Mouse (Mus musculus) limb, embryonic 10.5 days (tissue): ENCODE results near the gene Ddx23. TPM values are rescaled to one million over a fixed set of nuclear protein-coding genes. Genes with fewer than 3 reads are reported as not detected.

Source experiments
- DNase-seq: peaks from one replicate; pipeline ENCODE4 v3.0.0-alpha.2; 2017; ENCODE audit warnings: low spot score
- H3K27ac ChIP-seq: fragments of 300-500 bp; sonication (generic); 2 replicates; pipeline ENCODE4 v1.5.1; 2016; ENCODE audit warnings: mild to moderate bottlenecking
- H3K27me3 ChIP-seq: fragments of 300-500 bp; sonication (generic); 2 replicates; pipeline ENCODE4 v1.6.1; 2016; ENCODE audit warnings: low read depth, mild to moderate bottlenecking; ENCODE audit not compliant: poor library complexity, severe bottlenecking
- H3K36me3 ChIP-seq: fragments of 300-500 bp; sonication (generic); 2 replicates; pipeline ENCODE4 v1.6.1; 2016; ENCODE audit warnings: mild to moderate bottlenecking, moderate library complexity
- H3K4me1 ChIP-seq: fragments of 300-500 bp; sonication (generic); 2 replicates; pipeline ENCODE4 v1.6.1; 2016
- H3K4me3 ChIP-seq: fragments of 300-500 bp; sonication (generic); 2 replicates; pipeline ENCODE4 v1.5.1; 2016; ENCODE audit warnings: mild to moderate bottlenecking, moderate library complexity
- H3K9me3 ChIP-seq: fragments of 300-500 bp; sonication (generic); replicated peaks from 2 replicates; pipeline ENCODE4 v1.6.1; 2016; ENCODE audit warnings: mild to moderate bottlenecking
- WGBS: fragments of 180-500 bp; shearing (Covaris S2); methylation state at CpG from one replicate; pipeline ENCODE4 v1.1.7; 2016; 5-methylcytosine and 5-hydroxymethylcytosine counted together
- polyA plus RNA-seq: library from polyadenylated mRNA; unstranded; fragments of >200 nt; fragmentation: Nextera tagmentation; extraction: Ambion mirVana; gene quantifications from 2 replicates; pipeline ENCODE4 v1.2.1, GENCODE M21; 2016

The Ddx23 gene
- polyA plus RNA-seq, 1 experiment from 2014 or later: 25.4 TPM

- no peak overlapping the region for H3K4me3 ChIP-seq
- no peaks in the 10 kb centered on the region for H3K9me3 ChIP-seq
- DNase-seq: no peak
- peaks cover 69% of the 10 kb centered on the region for H3K27me3 ChIP-seq
- WGBS: 41% methylated on average over 5 of the region's 5 CpGs
- peaks cover 9% of the 10 kb centered on the region for H3K36me3 ChIP-seq
- H3K4me1 ChIP-seq: peaks cover 60% of the 10 kb centered on the region
- no peak overlapping the region for H3K27ac ChIP-seq
Observed at GRCm38 (mm10) chr15:98636517-98636916, 26.2 kb downstream of the Ddx23 start.

DNA sequence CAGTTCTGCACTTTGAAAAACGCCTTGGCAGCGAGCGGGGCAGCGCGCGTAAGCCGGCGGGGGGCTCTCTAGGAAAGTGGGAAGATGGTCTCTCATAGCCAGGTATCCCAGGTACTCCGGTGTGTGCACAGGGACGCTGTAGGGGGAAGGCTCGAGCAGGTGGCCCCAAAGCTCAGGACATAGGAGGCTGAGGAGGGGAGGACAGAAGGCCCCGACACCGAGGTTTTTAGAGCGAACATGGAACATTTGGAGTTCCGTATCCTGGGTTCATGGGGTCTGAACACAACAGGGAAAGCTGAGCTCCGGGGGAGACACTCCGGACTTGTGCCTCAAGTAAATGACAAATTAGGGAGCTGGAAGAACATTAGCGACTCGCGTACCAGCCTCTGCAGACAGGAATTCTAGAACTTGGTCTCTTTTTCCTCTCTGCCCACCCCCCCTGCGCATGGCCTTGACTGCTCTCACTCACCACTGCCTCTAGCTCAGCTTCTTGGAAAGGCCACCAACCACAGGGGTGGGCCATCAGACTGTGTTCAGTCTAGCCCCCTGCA, 27.3 kb downstream of the Ddx23 start:
- peaks cover 72% of the 10 kb centered on the region for H3K4me1 ChIP-seq

GRCm38 (mm10) chr15:98634541-98635081, 28.1 kb downstream of the Ddx23 start:
- peak overlapping the region; percentile 93 for H3K27ac ChIP-seq
- no peaks in the 10 kb centered on the region for H3K9me3 ChIP-seq
- peaks cover 70% of the 10 kb centered on the region for H3K4me1 ChIP-seq
- 1% methylated on average over 56 of the region's 65 CpGs for WGBS
- peaks cover 87% of the 10 kb centered on the region for H3K27me3 ChIP-seq
- peak; percentile 86 for DNase-seq
- H3K36me3 ChIP-seq: no peaks in the 10 kb centered on the region
- H3K4me3 ChIP-seq: peak overlapping the region; percentile 87

More for the DNA sequence above, 27.3 kb downstream of the Ddx23 start:
- H3K9me3 ChIP-seq: no peaks in the 10 kb centered on the region
- peaks cover 80% of the 10 kb centered on the region for H3K27me3 ChIP-seq
- H3K4me3 ChIP-seq: peak overlapping the region; percentile 87
- DNase-seq: peak; percentile 58
- peak overlapping the region; percentile 93 for H3K27ac ChIP-seq
- H3K36me3 ChIP-seq: no peaks in the 10 kb centered on the region
- WGBS: under 1% methylated on average over 21 of the region's 21 CpGs

DNA sequence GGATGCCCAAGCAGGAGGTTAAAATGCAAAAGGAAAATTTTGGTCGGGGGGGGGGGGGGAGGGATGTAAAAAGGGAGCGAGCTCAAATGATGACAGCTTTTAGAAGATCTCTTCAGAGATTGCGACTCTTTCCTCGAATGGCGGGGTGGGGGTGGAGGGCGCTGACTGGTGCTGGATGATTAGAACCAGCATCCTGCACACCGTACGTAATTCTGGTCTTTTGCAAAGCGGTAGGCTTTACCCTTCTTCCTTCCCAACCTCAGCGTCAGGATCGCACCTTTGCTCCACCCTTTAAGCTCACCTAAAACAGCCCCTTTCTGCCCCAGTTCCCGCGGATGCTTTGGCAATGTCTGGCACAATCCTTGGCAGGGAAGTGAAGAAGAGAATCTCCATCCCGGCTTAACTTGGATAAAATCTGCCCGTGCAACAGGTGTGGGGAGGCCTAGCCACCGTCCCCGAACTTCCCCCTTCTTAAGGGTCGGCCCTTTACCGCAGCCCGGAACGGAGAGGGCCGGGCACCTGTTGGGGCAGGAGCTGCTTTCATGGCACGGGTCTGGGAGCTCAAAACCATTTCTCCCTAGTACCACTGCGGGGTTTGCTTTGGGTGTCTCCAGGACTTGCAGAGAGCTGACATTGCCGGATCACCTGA, 28.7 kb downstream of the Ddx23 start:
- H3K4me3 ChIP-seq: peak overlapping the region; percentile 87
- no peak for DNase-seq
- no peaks in the 10 kb centered on the region for H3K9me3 ChIP-seq
- peak overlapping the region; percentile 93 for H3K27ac ChIP-seq
- WGBS: under 1% methylated on average over 25 of the region's 25 CpGs
- H3K36me3 ChIP-seq: no peaks in the 10 kb centered on the region
- peaks cover 73% of the 10 kb centered on the region for H3K4me1 ChIP-seq
- peaks cover 90% of the 10 kb centered on the region for H3K27me3 ChIP-seq

DNA sequence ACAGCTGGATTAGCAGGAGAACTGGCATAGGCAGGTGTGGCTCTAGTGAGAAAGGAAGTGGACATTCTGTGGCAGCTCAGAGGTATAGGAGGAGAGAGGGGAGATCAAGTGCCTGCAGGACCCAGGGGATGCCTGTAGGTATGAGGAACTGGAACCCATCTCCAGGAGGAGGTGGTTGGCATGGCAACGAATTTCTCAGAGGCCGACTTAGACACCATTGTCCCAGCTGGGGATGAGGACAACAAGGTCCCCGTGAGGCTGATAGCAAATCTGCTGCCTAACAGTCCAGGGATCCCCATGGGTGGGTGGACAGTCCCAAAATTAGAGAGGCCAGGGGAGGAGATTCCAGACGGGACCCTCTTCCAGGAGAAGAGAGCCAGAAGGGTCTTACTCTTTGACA, 29.8 kb downstream of the Ddx23 start:
- H3K27me3 ChIP-seq: peaks cover 99% of the 10 kb centered on the region
- no peak for DNase-seq
- peak overlapping the region; percentile 78; the same call in 1 of the 2 replicates for H3K27ac ChIP-seq
- peak overlapping the region; percentile 87 for H3K4me3 ChIP-seq
- H3K36me3 ChIP-seq: no peaks in the 10 kb centered on the region
- peaks cover 82% of the 10 kb centered on the region for H3K4me1 ChIP-seq
- 3% methylated on average over 4 of the region's 4 CpGs for WGBS
- H3K9me3 ChIP-seq: no peaks in the 10 kb centered on the region

DNA sequence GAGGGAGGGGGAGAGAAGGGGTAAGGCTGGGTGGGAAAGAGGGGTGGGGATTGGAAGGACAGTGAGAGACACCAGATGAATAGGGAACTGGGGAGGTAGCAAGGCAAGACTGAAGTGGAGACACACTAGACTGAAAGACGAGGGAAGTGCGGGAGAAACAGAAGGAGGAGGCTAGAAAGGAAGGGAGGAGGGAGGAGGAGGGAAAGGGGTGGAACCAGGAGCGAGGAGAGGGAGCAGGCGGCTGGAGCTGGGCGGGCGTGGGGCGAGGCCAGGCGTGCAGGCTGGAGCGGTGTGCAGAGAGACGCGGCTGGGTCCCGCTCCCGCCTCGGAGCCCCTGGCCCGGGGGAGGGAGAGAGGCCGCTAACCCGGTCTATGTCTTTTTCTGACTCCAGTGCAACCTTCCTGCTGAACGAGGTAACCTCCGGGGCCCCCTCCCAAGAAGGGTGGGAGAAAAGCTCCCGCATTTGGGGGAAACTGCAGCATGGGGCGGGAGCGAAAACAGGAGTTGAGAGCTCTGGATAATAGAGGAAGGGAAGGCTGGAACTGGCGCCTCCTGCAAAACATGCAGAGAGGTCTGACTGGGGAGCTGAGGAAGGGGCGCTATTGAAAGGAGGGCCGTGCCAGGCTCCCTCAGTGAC, 30.5 kb downstream of the Ddx23 start:
- Histone ChIP-seq H3K9me3 (no peaks in the 10 kb centered on the region), H3K4me1 (peaks cover 82% of the 10 kb centered on the region), H3K27ac (peak overlapping the region; percentile 78), H3K4me3 (peak overlapping the region; percentile 87), H3K27me3 (peaks cover 97% of the 10 kb centered on the region), H3K36me3 (no peaks in the 10 kb centered on the region)
- 1% methylated on average over 25 of the region's 25 CpGs for WGBS
- DNase-seq: peak; percentile 82

DNA sequence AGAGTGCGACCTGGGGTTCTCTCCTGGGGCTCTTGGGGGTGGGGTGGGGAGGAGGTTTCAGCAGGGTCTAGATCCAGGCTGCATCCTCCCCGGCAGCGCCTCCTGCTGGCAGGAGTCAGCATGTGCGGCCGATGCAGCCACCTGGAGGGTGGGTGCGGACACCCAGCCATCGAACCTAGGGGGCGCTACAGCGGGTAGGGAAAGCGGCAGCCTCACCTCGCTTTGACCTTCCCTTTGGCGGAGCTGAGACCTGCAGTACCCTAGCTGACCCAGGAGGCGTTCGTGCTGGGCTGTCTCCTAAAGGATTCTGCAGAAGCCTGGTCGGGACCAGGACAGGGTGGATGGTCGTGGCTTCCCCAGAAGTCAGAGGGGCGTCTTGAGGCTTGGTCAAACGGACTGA, 31.2 kb downstream of the Ddx23 start:
- Histone ChIP-seq H3K36me3 (no peaks in the 10 kb centered on the region), H3K27ac (peak overlapping the region; percentile 78), H3K27me3 (peaks cover 90% of the 10 kb centered on the region), H3K4me3 (peak overlapping the region; percentile 87), H3K4me1 (peaks cover 82% of the 10 kb centered on the region), H3K9me3 (no peaks in the 10 kb centered on the region)
- WGBS: 0% methylated on average over 18 of the region's 18 CpGs
- DNase-seq: peak; percentile 92

DNA sequence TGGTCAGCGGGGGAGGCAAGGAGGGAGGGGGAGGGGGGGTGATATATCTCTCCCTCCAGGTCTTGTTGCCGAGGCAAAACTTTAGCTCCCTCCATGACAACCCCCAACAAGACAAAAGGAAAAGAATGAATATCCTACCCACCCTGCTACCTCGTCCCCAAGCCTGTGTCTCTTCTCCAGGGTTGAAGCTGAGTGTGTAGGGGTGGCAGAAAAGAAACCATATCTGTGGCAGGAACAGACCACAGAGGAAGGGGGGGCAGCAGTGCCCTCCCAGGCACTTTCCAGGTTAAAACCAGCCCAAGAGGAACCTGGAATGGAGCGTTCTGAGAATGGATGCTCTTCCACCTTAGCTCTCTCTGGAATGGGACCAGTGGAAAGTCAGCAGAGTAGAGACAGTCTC, 32.2 kb downstream of the Ddx23 start, which contains the start of gene Cacnb3:
Cacnb3 (plus strand) TSS at position 301 of the 400 bp plus-strand sequence.
- no peaks in the 10 kb centered on the region for H3K36me3 ChIP-seq
- peaks cover 79% of the 10 kb centered on the region for H3K4me1 ChIP-seq
- DNase-seq: no peak
- H3K27ac ChIP-seq: peak within 1 kb of the TSS; percentile 78
- H3K9me3 ChIP-seq: no peaks in the 10 kb centered on the region
- 35% methylated on average over 4 of the region's 4 CpGs for WGBS
- peaks cover 80% of the 10 kb centered on the region for H3K27me3 ChIP-seq
- peak within 1 kb of the TSS; percentile 87 for H3K4me3 ChIP-seq

DNA sequence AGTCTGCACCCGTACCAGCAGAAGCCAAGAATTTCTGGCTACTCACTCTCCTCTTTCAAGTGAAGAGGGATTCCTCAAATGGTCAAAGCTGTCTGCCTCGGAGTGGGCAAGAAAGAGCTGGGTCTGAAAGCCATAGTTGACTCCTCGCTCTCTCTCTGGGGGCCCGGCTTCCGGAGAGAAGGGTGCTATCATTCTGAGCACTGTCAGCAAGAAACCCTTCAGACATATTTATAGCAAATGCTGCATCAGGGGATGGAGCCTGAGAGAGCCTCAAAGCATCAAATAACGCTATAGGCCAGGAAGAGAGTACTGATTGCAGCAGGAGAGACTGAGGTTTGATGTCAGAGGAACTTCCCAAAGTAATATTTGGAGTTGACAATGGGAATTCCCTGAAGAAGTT, 33.2 kb downstream of the Ddx23 start:
- H3K4me1 ChIP-seq: peaks cover 69% of the 10 kb centered on the region
- H3K27ac ChIP-seq: peak overlapping the region; percentile 78
- DNase-seq: no peak
- H3K4me3 ChIP-seq: no peak overlapping the region
- no peaks in the 10 kb centered on the region for H3K36me3 ChIP-seq
- WGBS: 54% methylated on average over 6 of the region's 6 CpGs
- peaks cover 69% of the 10 kb centered on the region for H3K27me3 ChIP-seq
- H3K9me3 ChIP-seq: no peaks in the 10 kb centered on the region

GRCm38 (mm10) chr15:98628589-98629254, 34.0 kb downstream of the Ddx23 start:
- H3K27ac ChIP-seq: peak overlapping the region; percentile 78
- H3K9me3 ChIP-seq: no peaks in the 10 kb centered on the region
- H3K27me3 ChIP-seq: peaks cover 66% of the 10 kb centered on the region
- no peaks in the 10 kb centered on the region for H3K36me3 ChIP-seq
- peaks cover 61% of the 10 kb centered on the region for H3K4me1 ChIP-seq
- peak overlapping the region; percentile 31 for H3K4me3 ChIP-seq
- DNase-seq: peak; percentile 67
- 11% methylated on average over 20 of the region's 20 CpGs for WGBS

GRCm38 (mm10) chr15:98626487-98627212, 36.0 kb downstream of the Ddx23 start:
- H3K4me1 ChIP-seq: peaks cover 51% of the 10 kb centered on the region
- WGBS: 86% methylated on average over 7 of the region's 7 CpGs

GRCm38 (mm10) chr15:98626078-98626477, 36.6 kb downstream of the Ddx23 start:
- WGBS: 53% methylated on average over 8 of the region's 8 CpGs
- peaks cover 56% of the 10 kb centered on the region for H3K27me3 ChIP-seq
- no peaks in the 10 kb centered on the region for H3K36me3 ChIP-seq
- no peak overlapping the region for H3K27ac ChIP-seq
- DNase-seq: no peak
- peaks cover 45% of the 10 kb centered on the region for H3K4me1 ChIP-seq
- H3K4me3 ChIP-seq: no peak overlapping the region
- H3K9me3 ChIP-seq: no peaks in the 10 kb centered on the region

More at GRCm38 (mm10) chr15:98626487-98627212, 36.0 kb downstream of the Ddx23 start:
- Histone ChIP-seq H3K36me3 (no peaks in the 10 kb centered on the region), H3K4me3 (no peak overlapping the region), H3K27ac (no peak overlapping the region), H3K27me3 (peaks cover 62% of the 10 kb centered on the region), H3K9me3 (no peaks in the 10 kb centered on the region)
- DNase-seq: no peak
